Mouse (Mus musculus): ENCODE data around the gene Pip4p1. TPM values are rescaled to one million over a fixed set of nuclear protein-coding genes. Genes with fewer than 3 reads are reported as not detected.
A peak's percentile ranks its signal among the peaks of the same experiment; 100 is the strongest.

Pip4p1 gene
- total and polyA plus RNA-seq, 3 experiments = 18.1 to 35.5 (median 28.1) TPM

DNA sequence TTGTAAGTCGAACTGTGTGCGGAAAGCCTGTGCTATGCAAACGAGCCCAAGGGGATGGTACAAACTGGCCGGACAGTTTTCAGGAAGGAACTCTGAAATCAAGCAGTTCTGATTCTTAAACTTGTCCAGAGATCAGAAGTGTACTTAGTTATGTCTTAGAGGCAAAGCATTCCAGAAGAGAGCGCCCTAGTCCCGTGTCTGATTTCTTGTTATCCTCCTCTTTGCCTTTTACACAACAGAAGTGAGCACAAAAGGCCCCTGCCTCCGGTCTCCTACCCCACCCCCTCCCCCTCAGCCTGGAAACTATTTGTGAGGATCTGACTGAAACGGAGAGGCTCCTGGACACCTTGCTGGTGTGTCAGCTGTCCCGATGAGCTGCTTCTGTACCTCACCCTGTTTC, 46.0 kb upstream of the Pip4p1 start (continued):
- TF ChIP-seq NELFE (IDR thresholded peaks at IDR 0.05; ENCODE audit: low read depth, low read length) (peak; percentile 54; the same call in 1 of the 2 replicates), ZMIZ1 (IDR thresholded peaks at IDR 0.05; ENCODE audit: low read depth, low read length) (no peak), MXI1 (IDR thresholded peaks at IDR 0.05; ENCODE audit: low read depth, low read length) (0 out of 2 replicates have a peak, but pooled peaks have one; percentile 34), MAZ (IDR thresholded peaks at IDR 0.05; ENCODE audit: low read depth, low read length) (no peak), E2F4 (IDR thresholded peaks at IDR 0.05; ENCODE audit: insufficient replicate concordance, low read depth, low read length) (no peak), CHD2 (IDR thresholded peaks at IDR 0.05; ENCODE audit: low read length) (peak; percentile 63), SMC3 (IDR thresholded peaks at IDR 0.05; ENCODE audit: low read depth, low read length) (peak; percentile 23; the same call in 1 of the 2 replicates), UBTF (IDR thresholded peaks at IDR 0.05; ENCODE audit: low read depth, low read length) (no peak), MAX (IDR thresholded peaks at IDR 0.05; ENCODE audit: low read length) (0 out of 2 replicates have a peak, but pooled peaks have one; percentile 35), KAT2A (IDR thresholded peaks at IDR 0.05; ENCODE audit: insufficient replicate concordance, low read length) (no peak), JUND (conservative IDR thresholded peaks at IDR 0.05; ENCODE audit: low read depth, low read length) (no peak), RAD21 (IDR thresholded peaks at IDR 0.05; ENCODE audit: low read depth, low read length) (peak; percentile 44), BHLHE40 (IDR thresholded peaks at IDR 0.05; ENCODE audit: low read depth, low read length) (peak; percentile 59; the same call in 1 of the 2 replicates), TBP (conservative IDR thresholded peaks at IDR 0.05; ENCODE audit: low read depth, low read length) (0 out of 2 replicates have a peak, but pooled peaks have one; percentile 34), GABPA (IDR thresholded peaks at IDR 0.05; ENCODE audit: insufficient replicate concordance, low read depth, low read length) (no peak), USF2 (conservative IDR thresholded peaks at IDR 0.05; ENCODE audit: low read depth, low read length) (no peak), EP300 (IDR thresholded peaks at IDR 0.05; ENCODE audit: low read length) (peak; percentile 55), POLR2AphosphoS2 (IDR thresholded peaks at IDR 0.05; ENCODE audit: low read depth, low read length) (no peak), RCOR1 (conservative IDR thresholded peaks at IDR 0.05; ENCODE audit: low read depth, low read length) (no peak)

GRCm38 (mm10) chr14:50975001-50975400, 44.3 kb upstream of the Pip4p1 start:
- Histone ChIP-seq H3K4me2 (ENCODE audit: insufficient read depth, low read depth, poor library complexity, severe bottlenecking) (no peak overlapping the region), H3K9me3 (replicated peaks; ENCODE audit: low read length) (no peaks in the 10 kb centered on the region), H3K9ac (ENCODE audit: insufficient read depth, low read depth) (no peak overlapping the region), H3K4me3 (replicated peaks in 1 of 3; ENCODE audit: low read depth in 2 of 3, low read length in 2 of 3, poor library complexity in 1 of 3) (no peak overlapping the region), H3K79me2 (replicated peaks; ENCODE audit: control insufficient read depth, extremely low read depth, insufficient read depth, poor library complexity, severe bottlenecking) (no peaks in the 10 kb centered on the region), H3K4me1 (ENCODE audit: control insufficient read depth in 1 of 2, insufficient read depth in 2 of 2) (peaks cover 5 to 32% of the 10 kb centered on the region in 2 experiments), H3K36me3 (replicated peaks in 1 of 2; ENCODE audit: control insufficient read depth in 1 of 2, insufficient read depth in 1 of 2, low read length in 1 of 2) (no peaks in the 10 kb centered on the region), H3K27ac (ENCODE audit: insufficient read depth, low read depth) (no peak overlapping the region), H3K27me3 (replicated peaks) (no peaks in the 10 kb centered on the region)
- no peak for TF ChIP-seq CHD1 (IDR thresholded peaks at IDR 0.05; ENCODE audit: low read depth, low read length)
- TF ChIP-seq POLR2AphosphoS2 (IDR thresholded peaks at IDR 0.05; ENCODE audit: low read depth, low read length) = no peak
- TF ChIP-seq ELF1 (IDR thresholded peaks at IDR 0.05; ENCODE audit: low read depth, low read length) = no peak
- no peak for TF ChIP-seq POLR2A (IDR thresholded peaks at IDR 0.05; ENCODE audit: low read depth, low read length)
- no peak for TF ChIP-seq BHLHE40 (IDR thresholded peaks at IDR 0.05; ENCODE audit: low read depth, low read length)
- TF ChIP-seq CHD2 (IDR thresholded peaks at IDR 0.05; ENCODE audit: low read length) = no peak
- no peak for TF ChIP-seq EP300 (IDR thresholded peaks at IDR 0.05; ENCODE audit: low read length)
- TF ChIP-seq SMC3 (IDR thresholded peaks at IDR 0.05; ENCODE audit: low read depth, low read length) = no peak
- TF ChIP-seq CTCF (conservative IDR thresholded peaks at IDR 0.05 in 1 of 2, IDR thresholded peaks at IDR 0.05 in 1 of 2; ENCODE audit: low read depth in 2 of 2, low read length in 2 of 2) = no peak
- no peak for TF ChIP-seq MEF2A (IDR thresholded peaks at IDR 0.05; ENCODE audit: borderline replicate concordance, low read depth, low read length)
- TF ChIP-seq GABPA (IDR thresholded peaks at IDR 0.05; ENCODE audit: insufficient replicate concordance, low read depth, low read length) = no peak
- TF ChIP-seq USF2 (conservative IDR thresholded peaks at IDR 0.05; ENCODE audit: low read depth, low read length) = no peak
- TF ChIP-seq NELFE (IDR thresholded peaks at IDR 0.05; ENCODE audit: low read depth, low read length) = no peak
- dilution Hi-C loops (cut with MboI; ENCODE audit: extremely low pct_ligation_motif_present, extremely low pct_unique_long_range_greater_than_20kb, low sequenced_read_pairs) = no loop called here
- in situ Hi-C loops (cut with MboI; ENCODE audit: low pct_ligation_motif_present, low pct_unique_long_range_greater_than_20kb, low sequenced_read_pairs) = no loop called here
- DNase-seq (ENCODE audit: extremely low read depth) = no peak

Data from CH12.LX (cell line).